Mouse (Mus musculus) kidney, postnatal 36 days (tissue): ENCODE data around the gene Skint4.

Experiments
- DNase-seq, 2 experiments: peaks; one replicate each; pipeline ENCODE4 v3.0.0; 2021 to 2022; ENCODE audit warnings: mixed read lengths in 2 of 2

The Skint4 gene

GRCm38 (mm10) chr4:112071716-112072115, at the start of gene Skint4:
Gene Skint4 (plus strand): TSS chr4:112072016.
- no peak for DNase-seq
